Mouse (Mus musculus): ENCODE measurements around the gene Gm29666.
"Not testable (repeated sequence)": the region's sequence is repeated elsewhere in the genome, so short reads cannot be mapped to it uniquely, and the experiment has no call there.

Gene Gm29666

GRCm38 (mm10) chr15:84898077-84898476 is 21.8 kb downstream of the Gm29666 start:
- DNase-seq = no peak

GRCm38 (mm10) chr15:84896664-84897063 is 23.2 kb downstream of the Gm29666 start:
- no peak for DNase-seq

GRCm38 (mm10) chr15:84896216-84896615 is 23.6 kb downstream of the Gm29666 start:
- DNase-seq = not testable (repeated sequence)

- DNase-seq = peak; percentile 68
These were observed 28.2 kb downstream of the Gm29666 start for GRCm38 (mm10) chr15:84891658-84892057.

GRCm38 (mm10) chr15:84891246-84891645 is 28.6 kb downstream of the Gm29666 start:
- DNase-seq = no peak

GRCm38 (mm10) chr15:84888066-84888465 is 31.8 kb downstream of the Gm29666 start:
- DNase-seq = no peak

- no peak for DNase-seq
These were observed 42.6 kb downstream of the Gm29666 start for GRCm38 (mm10) chr15:84877029-84877815.

GRCm38 (mm10) chr15:84873867-84874266 is 46.0 kb downstream of the Gm29666 start:
- DNase-seq = no peak

- no peak for DNase-seq
These were observed 46.8 kb downstream of the Gm29666 start for GRCm38 (mm10) chr15:84873079-84873478.

- DNase-seq = no peak
These were observed 48.0 kb downstream of the Gm29666 start for GRCm38 (mm10) chr15:84871802-84872201.

GRCm38 (mm10) chr15:84861911-84862310 is 57.9 kb downstream of the Gm29666 start:
- no peak for DNase-seq

Data from kidney, adult 18-20 months (tissue).